Mouse (Mus musculus): Measurements from ENCODE around the gene Igsf23. TPM values are rescaled to one million over a fixed set of nuclear protein-coding genes. Genes with fewer than 3 reads are reported as not detected.

Gene Igsf23
- polyA plus RNA-seq, 1 experiment from 2014 or later, result 3.2 TPM

- ATAC-seq (ENCODE audit: low FRiP score, low TSS enrichment) (no peak), DNase-seq (ENCODE audit: low spot score) (no peak)
- 90% methylated on average over 23 of the region's 23 CpGs for WGBS
- no peak overlapping the region for H3K9ac ChIP-seq (ENCODE audit: low read length)
- H3K4me2 ChIP-seq (replicated peaks; ENCODE audit: low read depth), result no peak overlapping the region
- H3K4me1 ChIP-seq (replicated peaks; ENCODE audit: control insufficient read depth, insufficient read depth), result no peaks in the 10 kb centered on the region
- no peak overlapping the region for H3K4me3 ChIP-seq (ENCODE audit: low read depth, low read length)
- no peaks in the 10 kb centered on the region for H3K9me3 ChIP-seq (ENCODE audit: control insufficient read depth, low read length)
- H3K27ac ChIP-seq (replicated peaks), result no peak overlapping the region
- TF ChIP-seq EP300 (optimal IDR thresholded peaks at IDR 0.05), result no peak
- TF ChIP-seq CTCF (IDR thresholded peaks at IDR 0.05; ENCODE audit: low read depth), result no peak
- peaks cover 20% of the 10 kb centered on the region for H3K36me3 ChIP-seq (ENCODE audit: control insufficient read depth, insufficient read depth, low read length)
- H3K27me3 ChIP-seq (ENCODE audit: control insufficient read depth, insufficient read depth, low read length), result no peaks in the 10 kb centered on the region
These were observed 38.6 kb downstream of the Igsf23 start for GRCm38 (mm10) chr7:19911695-19912524.

DNA sequence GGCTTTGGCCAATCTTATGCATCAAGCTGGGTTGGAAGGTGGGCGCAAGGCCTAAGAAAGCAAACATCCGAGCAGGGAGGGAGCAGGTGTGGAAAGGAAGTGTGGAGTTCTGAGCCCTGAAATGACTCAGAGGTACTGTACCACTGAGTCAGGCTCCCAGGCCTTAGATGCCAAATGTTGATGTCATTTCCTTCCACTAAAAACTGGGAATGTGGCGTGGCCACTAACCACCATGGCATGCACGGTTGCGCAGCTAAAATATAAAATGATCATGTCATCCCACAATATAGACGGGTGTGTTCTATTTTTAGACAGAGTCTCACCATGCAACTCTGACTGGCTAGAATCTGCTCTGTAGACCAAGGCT lies 39.3 kb downstream of the Igsf23 start:
- no peak overlapping the region for H3K4me2 ChIP-seq (replicated peaks; ENCODE audit: low read depth)
- no peaks in the 10 kb centered on the region for H3K9me3 ChIP-seq (ENCODE audit: control insufficient read depth, low read length)
- 80% methylated on average over 6 of the region's 6 CpGs for WGBS
- TF ChIP-seq CTCF (IDR thresholded peaks at IDR 0.05; ENCODE audit: low read depth), result no peak
- TF ChIP-seq EP300 (optimal IDR thresholded peaks at IDR 0.05), result no peak
- H3K36me3 ChIP-seq (ENCODE audit: control insufficient read depth, insufficient read depth, low read length), result peaks cover 19% of the 10 kb centered on the region
- no peak overlapping the region for H3K27ac ChIP-seq (replicated peaks)
- H3K4me1 ChIP-seq (replicated peaks; ENCODE audit: control insufficient read depth, insufficient read depth), result no peaks in the 10 kb centered on the region
- DNase-seq (ENCODE audit: low spot score) (no peak), ATAC-seq (ENCODE audit: low FRiP score, low TSS enrichment) (no peak; the same call in 1 of the 2 replicates)
- H3K27me3 ChIP-seq (ENCODE audit: control insufficient read depth, insufficient read depth, low read length), result no peaks in the 10 kb centered on the region
- no peak overlapping the region for H3K4me3 ChIP-seq (ENCODE audit: low read depth, low read length)
- H3K9ac ChIP-seq (ENCODE audit: low read length), result no peak overlapping the region

GRCm38 (mm10) chr7:19910421-19911291 lies 39.9 kb downstream of the Igsf23 start:
- peak; percentile 92 for TF ChIP-seq CTCF (IDR thresholded peaks at IDR 0.05; ENCODE audit: low read depth)
- TF ChIP-seq EP300 (optimal IDR thresholded peaks at IDR 0.05), result no peak
- Histone ChIP-seq H3K9me3 (ENCODE audit: control insufficient read depth, low read length) (no peaks in the 10 kb centered on the region), H3K9ac (ENCODE audit: low read length) (no peak overlapping the region), H3K27ac (replicated peaks) (no peak overlapping the region), H3K36me3 (ENCODE audit: control insufficient read depth, insufficient read depth, low read length) (peaks cover 18% of the 10 kb centered on the region), H3K4me1 (replicated peaks; ENCODE audit: control insufficient read depth, insufficient read depth) (no peaks in the 10 kb centered on the region), H3K4me3 (ENCODE audit: low read depth, low read length) (no peak overlapping the region), H3K27me3 (ENCODE audit: control insufficient read depth, insufficient read depth, low read length) (no peaks in the 10 kb centered on the region), H3K4me2 (replicated peaks; ENCODE audit: low read depth) (no peak overlapping the region)
- WGBS, result 52% methylated on average over 21 of the region's 21 CpGs
- ATAC-seq (ENCODE audit: low FRiP score, low TSS enrichment), result peak; percentile 75
- peak; percentile 85 for DNase-seq (ENCODE audit: low spot score)

GRCm38 (mm10) chr7:19889881-19890280 lies 60.7 kb downstream of the Igsf23 start:
- DNase-seq (ENCODE audit: low spot score), result peak; percentile 71

DNA sequence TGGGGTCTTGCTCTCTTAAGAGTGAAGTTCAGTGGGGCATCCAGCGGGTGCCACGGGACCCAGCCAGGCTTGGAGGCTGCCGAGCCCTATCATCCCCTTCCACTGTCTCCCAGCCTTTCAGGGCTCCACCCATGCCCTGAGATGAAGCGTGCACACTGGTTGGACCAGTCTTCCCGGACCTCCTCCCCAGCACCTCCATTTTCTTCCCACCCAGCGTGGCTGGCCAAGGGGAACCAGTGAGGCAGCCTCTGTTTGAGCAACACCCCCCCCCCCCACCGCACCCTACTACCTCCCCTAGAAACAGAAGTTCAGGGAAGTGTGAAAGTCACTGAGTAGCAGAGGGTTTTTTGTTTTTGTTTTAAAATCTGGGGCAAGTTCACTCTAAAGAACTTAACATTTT lies 62.7 kb downstream of the Igsf23 start, which contains the start of gene Ceacam19:
Gene Ceacam19 (minus strand): TSS at position 117 of the 400 bp plus-strand sequence.
- Histone ChIP-seq H3K27ac (replicated peaks) (0 out of 2 replicates have a peak within 1 kb of the TSS, but pooled peaks have one; percentile 40), H3K36me3 (ENCODE audit: control insufficient read depth, insufficient read depth, low read length) (no peaks in the 10 kb centered on the region), H3K27me3 (ENCODE audit: control insufficient read depth, insufficient read depth, low read length) (no peaks in the 10 kb centered on the region), H3K9me3 (ENCODE audit: control insufficient read depth, low read length) (no peaks in the 10 kb centered on the region), H3K4me3 (ENCODE audit: low read depth, low read length) (no peak within 1 kb of the TSS; the same call in 1 of the 2 replicates), H3K4me1 (replicated peaks; ENCODE audit: control insufficient read depth, insufficient read depth) (no peaks in the 10 kb centered on the region), H3K9ac (ENCODE audit: low read length) (no peak within 1 kb of the TSS), H3K4me2 (replicated peaks; ENCODE audit: low read depth) (no peak within 1 kb of the TSS)
- TF ChIP-seq CTCF (IDR thresholded peaks at IDR 0.05; ENCODE audit: low read depth) (no peak), EP300 (optimal IDR thresholded peaks at IDR 0.05) (no peak)
- WGBS, result 53% methylated on average over 7 of the region's 7 CpGs
- no peak for ATAC-seq (ENCODE audit: low FRiP score, low TSS enrichment)
- DNase-seq (ENCODE audit: low spot score), result no peak

More at GRCm38 (mm10) chr7:19889881-19890280, 60.7 kb downstream of the Igsf23 start:
- Histone ChIP-seq H3K4me3 (ENCODE audit: low read depth, low read length) (no peak overlapping the region), H3K27ac (replicated peaks) (no peak overlapping the region), H3K27me3 (ENCODE audit: control insufficient read depth, insufficient read depth, low read length) (no peaks in the 10 kb centered on the region), H3K9ac (ENCODE audit: low read length) (no peak overlapping the region), H3K4me1 (replicated peaks; ENCODE audit: control insufficient read depth, insufficient read depth) (no peaks in the 10 kb centered on the region), H3K4me2 (replicated peaks; ENCODE audit: low read depth) (no peak overlapping the region), H3K36me3 (ENCODE audit: control insufficient read depth, insufficient read depth, low read length) (no peaks in the 10 kb centered on the region), H3K9me3 (ENCODE audit: control insufficient read depth, low read length) (no peaks in the 10 kb centered on the region)
- WGBS, result 44% methylated on average over 8 of the region's 8 CpGs
- ATAC-seq (ENCODE audit: low FRiP score, low TSS enrichment), result no peak
- TF ChIP-seq EP300 (optimal IDR thresholded peaks at IDR 0.05) (no peak), CTCF (IDR thresholded peaks at IDR 0.05; ENCODE audit: low read depth) (peak; percentile 84)

Other genes starting within 250 kb of the Igsf23 start
- gene Tomm40, start 235.3 kb downstream of the Igsf23 start, polyA plus RNA-seq (2015; fragmentation: Nextera tagmentation; extraction: Ambion mirVana), result 98.0 and 105 TPM in 2 replicates
- gene Nectin2, start 200.3 kb downstream of the Igsf23 start, polyA plus RNA-seq (2015; fragmentation: Nextera tagmentation; extraction: Ambion mirVana), result 82.2 and 83.8 TPM in 2 replicates
- 87.5 and 103 TPM in 2 replicates for gene Bcam, start 179.7 kb downstream of the Igsf23 start, polyA plus RNA-seq (2015; fragmentation: Nextera tagmentation; extraction: Ambion mirVana)
- gene Cblc, start 153.9 kb downstream of the Igsf23 start, polyA plus RNA-seq (2015; fragmentation: Nextera tagmentation; extraction: Ambion mirVana), result 44.4 and 48.5 TPM in 2 replicates
- 8.9 and 9.1 TPM in 2 replicates for gene Bcl3, start 128.0 kb downstream of the Igsf23 start, polyA plus RNA-seq (2015; fragmentation: Nextera tagmentation; extraction: Ambion mirVana)
- 0.29 and 0.41 TPM in 2 replicates for gene Gm19345, start 98.8 kb downstream of the Igsf23 start, polyA plus RNA-seq (2015; fragmentation: Nextera tagmentation; extraction: Ambion mirVana)
- gene Ceacam16, start 89.5 kb downstream of the Igsf23 start, polyA plus RNA-seq (2015; fragmentation: Nextera tagmentation; extraction: Ambion mirVana), result not detected in 2 replicates
- gene Ceacam19, start 62.8 kb downstream of the Igsf23 start, polyA plus RNA-seq (2015; fragmentation: Nextera tagmentation; extraction: Ambion mirVana), result 9.5 and 10.2 TPM in 2 replicates
- gene Pvr, start 29.6 kb downstream of the Igsf23 start, polyA plus RNA-seq (2015; fragmentation: Nextera tagmentation; extraction: Ambion mirVana), result 6.2 and 6.7 TPM in 2 replicates
- gene Ceacam20, start 14.7 kb upstream of the Igsf23 start, polyA plus RNA-seq (2015; fragmentation: Nextera tagmentation; extraction: Ambion mirVana), result not detected in 2 replicates
- not detected in 2 replicates for gene Nlrp9b, start 40.7 kb upstream of the Igsf23 start, polyA plus RNA-seq (2015; fragmentation: Nextera tagmentation; extraction: Ambion mirVana)
- not detected in 2 replicates for gene Vmn1r91, start 148.9 kb upstream of the Igsf23 start, polyA plus RNA-seq (2015; fragmentation: Nextera tagmentation; extraction: Ambion mirVana)
- not detected in 2 replicates for gene Gm16442, start 171.8 kb upstream of the Igsf23 start, polyA plus RNA-seq (2015; fragmentation: Nextera tagmentation; extraction: Ambion mirVana)
- not detected in 2 replicates for gene Vmn1r93, start 188.3 kb upstream of the Igsf23 start, polyA plus RNA-seq (2015; fragmentation: Nextera tagmentation; extraction: Ambion mirVana)
- gene Vmn1r94, start 217.6 kb upstream of the Igsf23 start, polyA plus RNA-seq (2015; fragmentation: Nextera tagmentation; extraction: Ambion mirVana), result not detected in 2 replicates
- not detected in 2 replicates for gene Vmn1r95, start 243.0 kb upstream of the Igsf23 start, polyA plus RNA-seq (2015; fragmentation: Nextera tagmentation; extraction: Ambion mirVana)

All from stomach, postnatal 0 days (tissue).